Mouse (Mus musculus) liver, adult (tissue): ENCODE measurements around the gene Galnt3.

ENCODE experiments used
- GATA4 ChIP-seq: IDR thresholded peaks from 2 replicates; pipeline ENCODE4 v1.6.1; 2014; ENCODE audit warnings: mild to moderate bottlenecking, low read length; ENCODE audit not compliant: insufficient replicate concordance

Galnt3 gene

DNA sequence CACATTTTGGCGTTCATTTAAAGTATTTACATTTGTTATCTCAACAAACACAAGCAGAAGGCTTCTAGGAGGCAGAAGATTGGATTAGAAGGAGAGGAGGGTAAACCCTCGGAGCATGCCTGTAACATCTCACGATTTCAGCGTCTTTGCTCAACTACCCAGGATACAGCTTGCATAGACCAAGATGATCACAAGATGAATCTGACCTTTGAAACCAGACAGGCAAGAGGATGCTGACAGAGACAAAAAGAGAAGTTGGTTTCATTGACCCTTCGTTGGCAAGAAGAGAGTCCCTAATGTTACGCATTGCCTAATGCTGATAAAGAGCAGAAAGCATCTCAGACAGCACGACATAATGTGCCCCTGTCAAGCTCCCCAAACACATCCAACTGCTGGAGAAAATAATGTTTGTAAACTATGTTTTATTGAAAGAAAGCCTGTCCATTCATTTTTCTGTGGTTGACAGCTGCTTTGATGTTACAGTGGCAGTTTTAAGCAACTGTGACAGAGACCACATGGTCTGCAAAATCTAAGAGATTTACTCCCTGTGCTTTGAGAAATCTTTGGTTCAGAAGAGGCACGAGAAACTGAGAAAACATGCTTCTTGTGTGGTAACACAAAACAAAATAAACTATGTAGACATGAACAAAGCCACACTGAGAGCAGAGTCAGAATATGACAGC is 7.2 kb upstream of the Galnt3 start:
- no peak for TF ChIP-seq GATA4

DNA sequence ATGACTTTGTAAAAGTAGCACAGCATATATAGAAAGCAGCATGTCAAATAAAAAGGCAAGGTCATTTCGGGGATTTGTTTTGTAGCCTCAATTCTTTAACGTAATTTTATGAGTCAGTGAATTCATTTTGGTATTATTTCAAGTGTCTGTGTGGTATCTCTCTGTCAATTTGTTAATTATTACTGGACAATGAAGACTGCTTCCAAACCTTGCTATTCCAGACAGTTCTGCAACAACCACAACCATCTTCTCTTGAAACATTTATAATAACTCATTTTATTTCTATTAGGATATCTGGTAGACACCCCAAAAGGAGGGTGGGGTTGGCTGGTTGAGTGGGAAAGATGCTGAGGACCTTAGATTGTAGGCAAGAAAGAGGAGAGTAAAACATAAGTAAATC is 4.1 kb upstream of the Galnt3 start:
- no peak for TF ChIP-seq GATA4

GRCm38 (mm10) chr2:66127541-66127940 is 2.7 kb upstream of the Galnt3 start:
- no peak for TF ChIP-seq GATA4

DNA sequence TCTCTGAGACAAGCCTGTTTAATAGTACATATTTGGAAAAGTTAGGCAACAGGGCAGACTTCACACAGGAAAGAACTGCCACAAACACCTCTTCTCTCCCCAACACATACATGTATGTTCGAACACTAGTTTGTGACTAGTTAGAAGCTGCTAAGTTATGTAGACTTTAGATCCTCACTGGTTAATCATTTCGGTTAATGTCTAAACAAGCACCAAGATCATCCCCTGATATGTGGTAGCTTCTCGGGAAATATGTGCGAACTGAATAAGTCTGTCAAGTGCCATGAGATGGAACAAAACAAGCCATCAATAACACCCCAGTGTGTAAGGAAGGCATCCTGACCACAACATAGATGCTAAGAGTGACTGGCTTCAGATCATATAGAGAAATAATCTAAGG is 2.1 kb upstream of the Galnt3 start:
- no peak for TF ChIP-seq GATA4

GRCm38 (mm10) chr2:66123756-66124589 is 821 bp downstream of the Galnt3 start:
- TF ChIP-seq GATA4 = no peak

GRCm38 (mm10) chr2:66117686-66118085 is 7.1 kb downstream of the Galnt3 start:
- TF ChIP-seq GATA4 = no peak

GRCm38 (mm10) chr2:66107864-66108514 is 16.8 kb downstream of the Galnt3 start:
- TF ChIP-seq GATA4 = no peak

- no peak for TF ChIP-seq GATA4
These were observed 20.9 kb downstream of the Galnt3 start for GRCm38 (mm10) chr2:66103740-66104436.

DNA sequence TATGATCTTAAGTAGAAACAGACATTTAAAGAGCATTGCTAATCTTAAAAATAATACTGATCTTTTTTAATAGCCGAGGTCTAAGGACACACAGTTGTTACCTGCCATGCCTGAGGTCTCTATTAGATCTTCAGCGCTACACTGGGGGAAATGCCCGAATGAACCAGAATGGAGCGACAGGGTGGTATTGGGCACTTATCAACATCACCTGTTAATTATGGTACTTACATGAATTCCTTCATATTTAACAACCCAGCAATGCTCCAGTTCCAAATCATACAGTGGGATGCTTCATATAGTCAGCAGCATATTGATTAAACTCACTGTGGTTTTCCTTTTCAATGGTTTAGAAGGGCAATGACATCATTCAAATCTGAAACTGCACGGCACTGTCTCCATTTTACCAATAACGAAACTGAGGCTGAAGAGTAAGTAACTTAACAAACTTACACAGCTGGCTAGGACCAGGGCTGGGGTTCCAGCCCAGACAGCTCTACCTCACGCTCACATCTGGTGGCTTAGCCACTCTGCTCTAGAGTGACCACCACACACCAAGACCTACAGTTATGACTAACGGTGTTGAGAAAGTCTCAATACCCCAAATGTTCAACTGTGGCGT is 23.0 kb downstream of the Galnt3 start:
- TF ChIP-seq GATA4 = no peak

DNA sequence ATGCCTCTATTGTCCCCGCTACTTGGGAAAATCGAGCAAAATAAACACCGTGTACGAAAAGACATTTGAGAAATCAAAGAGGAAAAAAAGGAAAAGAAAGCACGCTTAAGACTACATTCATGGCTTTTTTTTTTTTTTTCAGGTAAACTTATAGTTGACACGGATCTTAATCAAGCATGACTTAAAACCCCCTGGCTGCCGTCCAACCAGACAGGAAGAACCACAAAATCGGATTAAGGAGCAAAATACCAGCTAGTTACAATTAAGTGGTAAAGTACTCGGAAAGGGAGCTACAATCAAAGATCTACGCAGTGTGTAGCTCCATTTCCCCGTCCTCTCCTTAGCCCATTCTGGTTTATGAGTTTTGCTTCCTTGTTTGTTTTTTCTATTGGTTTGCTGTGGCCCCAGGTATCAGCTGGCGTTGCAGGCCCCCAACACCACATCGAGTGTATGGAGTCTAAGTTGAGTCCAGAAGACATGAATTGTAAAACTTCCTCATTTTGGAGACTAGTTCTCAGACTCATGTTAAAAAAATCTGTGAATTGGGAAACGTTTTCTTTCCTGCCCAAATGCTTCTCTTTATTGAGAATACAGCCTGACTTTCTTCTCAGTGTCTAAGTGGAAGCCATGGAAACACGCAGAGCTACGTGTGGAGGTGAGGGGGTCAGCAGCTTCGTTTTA is 24.0 kb downstream of the Galnt3 start:
- no peak for TF ChIP-seq GATA4

DNA sequence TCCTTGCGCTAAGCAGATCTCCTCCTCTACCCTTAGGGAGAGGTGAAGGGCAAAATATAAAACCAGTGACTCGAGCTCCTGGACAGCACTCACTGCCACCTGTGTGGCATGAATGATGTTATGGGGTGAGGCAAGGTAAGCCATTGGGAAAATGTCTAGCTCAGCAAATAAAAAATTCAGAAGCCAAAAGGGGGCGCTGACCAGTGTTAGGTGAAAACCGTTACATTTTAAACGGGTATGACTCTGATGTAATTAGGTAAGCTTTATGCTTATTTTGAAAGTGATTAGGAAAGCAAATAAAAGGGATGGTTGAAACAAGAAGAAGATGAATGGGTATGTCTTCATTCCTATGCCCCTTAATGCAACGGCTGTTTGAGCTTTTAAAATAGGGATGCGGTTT is 24.6 kb downstream of the Galnt3 start:
- TF ChIP-seq GATA4 = no peak

- no peak for TF ChIP-seq GATA4
These were observed 30.1 kb downstream of the Galnt3 start for GRCm38 (mm10) chr2:66094622-66095181.

DNA sequence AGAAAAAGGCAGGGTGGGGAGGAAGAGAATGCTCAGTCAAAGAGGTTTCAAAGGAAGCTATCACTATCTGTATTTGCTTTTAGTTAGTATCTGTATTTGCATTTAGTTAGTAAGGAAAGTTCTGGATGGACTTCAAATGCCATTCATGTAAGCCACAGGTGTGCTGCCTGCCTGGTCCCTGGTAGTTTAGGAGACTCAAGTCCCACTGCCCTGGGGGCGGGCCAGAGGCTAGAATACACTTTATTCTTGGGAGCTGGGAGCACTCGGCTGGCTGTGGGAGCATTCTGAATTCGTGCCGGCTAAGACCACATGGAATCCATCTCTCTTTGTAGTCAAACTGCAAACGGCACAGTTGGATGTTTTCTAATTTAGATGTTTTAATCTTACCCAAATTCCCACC is 33.5 kb downstream of the Galnt3 start:
- TF ChIP-seq GATA4 = no peak

DNA sequence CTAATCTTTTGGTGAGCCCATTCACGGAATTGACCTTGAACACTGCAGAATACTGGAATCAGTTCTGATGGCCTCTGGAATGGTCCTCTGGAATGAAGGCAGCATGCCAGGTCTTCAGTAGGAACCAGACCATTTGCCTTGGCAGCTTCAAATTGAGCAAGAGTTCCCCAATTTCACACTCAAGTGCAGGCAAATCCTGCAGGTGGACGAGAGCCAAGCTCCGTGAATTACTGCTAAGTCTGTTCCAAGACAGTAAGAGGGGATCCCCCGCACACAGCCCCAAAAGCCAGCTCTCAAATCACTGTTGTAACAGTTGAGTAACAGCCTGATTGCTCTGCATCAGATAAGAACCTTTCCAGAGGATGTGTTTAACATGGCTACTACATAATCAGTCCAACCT is 42.9 kb downstream of the Galnt3 start:
- TF ChIP-seq GATA4 = no peak

DNA sequence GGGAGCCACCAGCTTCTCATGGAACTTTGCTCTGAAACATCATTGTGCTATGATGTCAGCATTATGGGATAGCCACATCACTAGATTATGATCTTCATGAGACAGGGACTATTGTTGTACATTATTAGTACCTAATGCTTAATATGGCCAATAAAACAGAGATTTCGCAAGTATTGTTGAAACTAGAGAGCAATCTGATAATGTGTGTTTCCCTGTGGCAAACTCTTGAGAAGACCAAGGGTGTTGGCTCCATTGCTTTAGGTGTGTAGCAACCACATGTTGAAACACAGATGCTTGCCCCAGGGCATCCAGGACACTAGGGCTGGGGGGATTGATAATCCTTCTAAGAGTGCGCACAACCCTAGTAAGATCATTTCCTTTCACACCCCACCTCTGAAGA is 44.1 kb downstream of the Galnt3 start:
- no peak for TF ChIP-seq GATA4

DNA sequence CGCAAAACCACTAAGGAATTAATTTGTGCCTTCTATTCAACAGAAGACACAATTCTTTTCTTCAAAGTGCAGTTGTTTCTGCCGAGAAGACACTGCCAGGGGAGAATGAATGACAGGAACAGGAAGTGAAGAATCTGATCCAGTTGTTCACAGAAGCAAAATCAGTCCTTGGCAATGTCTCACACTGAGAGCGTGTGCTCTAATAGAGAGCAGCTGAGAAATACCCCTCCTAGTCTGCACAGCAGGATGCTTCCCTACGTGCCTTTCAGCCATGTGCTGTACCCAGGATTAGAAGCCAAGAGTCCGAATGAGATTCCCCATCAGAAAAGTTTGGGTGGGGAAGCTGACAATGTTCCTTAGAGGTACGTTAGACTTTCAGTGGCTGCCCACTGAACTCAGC is 55.3 kb downstream of the Galnt3 start:
- TF ChIP-seq GATA4 = no peak
